Mouse (Mus musculus) liver, adult 2 months (tissue): Measurements from ENCODE around the gene Umad1.

Experiments used
- CTCF ChIP-seq: fragments of 200-500 bp; IDR thresholded peaks from 2 replicates; pipeline ENCODE4 v1.5.1; 2011; ENCODE audit warnings: low read depth, low read length, control low read depth
- POLR2A ChIP-seq: fragments of 200-500 bp; IDR thresholded peaks from 2 replicates; pipeline ENCODE4 v1.6.1; 2011; ENCODE audit warnings: low read length, control low read depth; ENCODE audit not compliant: insufficient read depth; ENCODE audit errors: extremely low read depth

- no peak for TF ChIP-seq CTCF
- TF ChIP-seq POLR2A: no peak
These were observed 99.7 kb downstream of the Umad1 start for GRCm38 (mm10) chr6:8358782-8359181.
